Mouse (Mus musculus): ENCODE measurements at regions not wholly inside any gene's neighbourhood (a gene's known extent, or its start where the extent isn't known, plus 50 kb on each side); places are given as distances from the start of the nearest gene placed in this dataset.

- Histone ChIP-seq H3K9ac (replicated peaks) (no peak overlapping the region), H3K36me3 (replicated peaks; ENCODE audit: insufficient read depth, low read length) (no peaks in the 10 kb centered on the region), H3K9me3 (ENCODE audit: low read length) (no peaks in the 10 kb centered on the region), H3K27ac (ENCODE audit: low read depth) (no peak overlapping the region), H3K27me3 (ENCODE audit: insufficient read depth, low read length) (no peaks in the 10 kb centered on the region), H3K4me3 (ENCODE audit: low read depth, low read length) (no peak overlapping the region), H3K4me2 (ENCODE audit: low read depth, low read length) (no peak overlapping the region), H3K4me1 (ENCODE audit: insufficient read depth) (no peaks in the 10 kb centered on the region)
- no peak for TF ChIP-seq CTCF (IDR thresholded peaks at IDR 0.05; ENCODE audit: low read depth)
- TF ChIP-seq EP300 (IDR thresholded peaks at IDR 0.05; ENCODE audit: low read depth) = no peak
- ATAC-seq = no peak
- DNase-seq = no peak
- WGBS (ENCODE audit: insufficient replicate concordance) = 77% methylated on average over 2 of the region's 2 CpGs
Measured at GRCm38 (mm10) chr13:118558966-118559365, 110.6 kb upstream of the Fgf10 start.

- Histone ChIP-seq H3K4me3 (ENCODE audit: low read depth, low read length) (no peak overlapping the region), H3K27ac (ENCODE audit: low read depth) (no peak overlapping the region), H3K9me3 (ENCODE audit: low read length) (no peaks in the 10 kb centered on the region), H3K4me2 (ENCODE audit: low read depth, low read length) (no peak overlapping the region), H3K27me3 (ENCODE audit: insufficient read depth, low read length) (no peaks in the 10 kb centered on the region), H3K4me1 (ENCODE audit: insufficient read depth) (no peaks in the 10 kb centered on the region), H3K9ac (replicated peaks) (no peak overlapping the region), H3K36me3 (replicated peaks; ENCODE audit: insufficient read depth, low read length) (no peaks in the 10 kb centered on the region)
- DNase-seq (no peak), ATAC-seq (no peak)
- TF ChIP-seq CTCF (IDR thresholded peaks at IDR 0.05; ENCODE audit: low read depth) (no peak), EP300 (IDR thresholded peaks at IDR 0.05; ENCODE audit: low read depth) (no peak)
- WGBS (ENCODE audit: insufficient replicate concordance) = 54% methylated on average over 2 of the region's 2 CpGs
Measured at GRCm38 (mm10) chr13:118552029-118552428, 117.6 kb upstream of the Fgf10 start.

GRCm38 (mm10) chr13:118538742-118539141 lies 130.8 kb upstream of the Fgf10 start:
- no peak for DNase-seq
- ATAC-seq = no peak
- Histone ChIP-seq H3K27ac (ENCODE audit: low read depth) (no peak overlapping the region), H3K9ac (replicated peaks) (no peak overlapping the region), H3K4me1 (ENCODE audit: insufficient read depth) (no peaks in the 10 kb centered on the region), H3K36me3 (replicated peaks; ENCODE audit: insufficient read depth, low read length) (no peaks in the 10 kb centered on the region), H3K9me3 (ENCODE audit: low read length) (no peaks in the 10 kb centered on the region), H3K27me3 (ENCODE audit: insufficient read depth, low read length) (no peaks in the 10 kb centered on the region), H3K4me2 (ENCODE audit: low read depth, low read length) (no peak overlapping the region), H3K4me3 (ENCODE audit: low read depth, low read length) (no peak overlapping the region)
- TF ChIP-seq EP300 (IDR thresholded peaks at IDR 0.05; ENCODE audit: low read depth) = no peak
- TF ChIP-seq CTCF (IDR thresholded peaks at IDR 0.05; ENCODE audit: low read depth) = no peak
- 46% methylated on average over 2 of the region's 2 CpGs for WGBS (ENCODE audit: insufficient replicate concordance)

GRCm38 (mm10) chr13:118513961-118514360 lies 126.9 kb upstream of the Mrps30 start:
- no peaks in the 10 kb centered on the region for H3K9me3 ChIP-seq (ENCODE audit: low read length)
- H3K4me3 ChIP-seq (ENCODE audit: low read depth, low read length) = no peak overlapping the region
- no peaks in the 10 kb centered on the region for H3K36me3 ChIP-seq (replicated peaks; ENCODE audit: insufficient read depth, low read length)
- DNase-seq (no peak), ATAC-seq (no peak)
- H3K27me3 ChIP-seq (ENCODE audit: insufficient read depth, low read length) = no peaks in the 10 kb centered on the region
- no peak overlapping the region for H3K4me2 ChIP-seq (ENCODE audit: low read depth, low read length)
- H3K27ac ChIP-seq (ENCODE audit: low read depth) = no peak overlapping the region
- TF ChIP-seq EP300 (IDR thresholded peaks at IDR 0.05; ENCODE audit: low read depth) (no peak), CTCF (IDR thresholded peaks at IDR 0.05; ENCODE audit: low read depth) (no peak)
- WGBS (ENCODE audit: insufficient replicate concordance) = 71% methylated on average over 2 of the region's 2 CpGs
- H3K4me1 ChIP-seq (ENCODE audit: insufficient read depth) = no peaks in the 10 kb centered on the region
- H3K9ac ChIP-seq (replicated peaks) = no peak overlapping the region

GRCm38 (mm10) chr13:118506136-118506535 lies 119.1 kb upstream of the Mrps30 start:
- Histone ChIP-seq H3K4me1 (ENCODE audit: insufficient read depth) (no peaks in the 10 kb centered on the region), H3K4me2 (ENCODE audit: low read depth, low read length) (no peak overlapping the region), H3K36me3 (replicated peaks; ENCODE audit: insufficient read depth, low read length) (no peaks in the 10 kb centered on the region), H3K9ac (replicated peaks) (no peak overlapping the region), H3K27ac (ENCODE audit: low read depth) (no peak overlapping the region), H3K27me3 (ENCODE audit: insufficient read depth, low read length) (no peaks in the 10 kb centered on the region), H3K9me3 (ENCODE audit: low read length) (no peaks in the 10 kb centered on the region), H3K4me3 (ENCODE audit: low read depth, low read length) (no peak overlapping the region)
- DNase-seq = no peak
- no peak for ATAC-seq
- WGBS (ENCODE audit: insufficient replicate concordance) = 62% methylated on average over 4 of the region's 4 CpGs
- TF ChIP-seq EP300 (IDR thresholded peaks at IDR 0.05; ENCODE audit: low read depth) (no peak), CTCF (IDR thresholded peaks at IDR 0.05; ENCODE audit: low read depth) (no peak)

- Histone ChIP-seq H3K9ac (replicated peaks) (no peak overlapping the region), H3K27ac (ENCODE audit: low read depth) (no peak overlapping the region), H3K4me2 (ENCODE audit: low read depth, low read length) (no peak overlapping the region), H3K4me1 (ENCODE audit: insufficient read depth) (no peaks in the 10 kb centered on the region), H3K36me3 (replicated peaks; ENCODE audit: insufficient read depth, low read length) (no peaks in the 10 kb centered on the region), H3K9me3 (ENCODE audit: low read length) (no peaks in the 10 kb centered on the region), H3K4me3 (ENCODE audit: low read depth, low read length) (no peak overlapping the region), H3K27me3 (ENCODE audit: insufficient read depth, low read length) (no peaks in the 10 kb centered on the region)
- WGBS (ENCODE audit: insufficient replicate concordance) = 48% methylated on average over 3 of the region's 3 CpGs
- no peak for TF ChIP-seq EP300 (IDR thresholded peaks at IDR 0.05; ENCODE audit: low read depth)
- no peak for TF ChIP-seq CTCF (IDR thresholded peaks at IDR 0.05; ENCODE audit: low read depth)
- DNase-seq (no peak), ATAC-seq (no peak)
Measured at GRCm38 (mm10) chr13:118490610-118491009, 103.6 kb upstream of the Mrps30 start.

- ATAC-seq (no peak), DNase-seq (no peak)
- H3K4me2 ChIP-seq (ENCODE audit: low read depth, low read length) = no peak overlapping the region
- no peaks in the 10 kb centered on the region for H3K36me3 ChIP-seq (replicated peaks; ENCODE audit: insufficient read depth, low read length)
- WGBS (ENCODE audit: insufficient replicate concordance) = 66% methylated on average over 8 of the region's 8 CpGs
- H3K4me3 ChIP-seq (ENCODE audit: low read depth, low read length) = no peak overlapping the region
- no peaks in the 10 kb centered on the region for H3K4me1 ChIP-seq (ENCODE audit: insufficient read depth)
- H3K9me3 ChIP-seq (ENCODE audit: low read length) = no peaks in the 10 kb centered on the region
- H3K27me3 ChIP-seq (ENCODE audit: insufficient read depth, low read length) = no peaks in the 10 kb centered on the region
- TF ChIP-seq CTCF (IDR thresholded peaks at IDR 0.05; ENCODE audit: low read depth) (no peak), EP300 (IDR thresholded peaks at IDR 0.05; ENCODE audit: low read depth) (no peak)
- H3K27ac ChIP-seq (ENCODE audit: low read depth) = no peak overlapping the region
- H3K9ac ChIP-seq (replicated peaks) = no peak overlapping the region
Measured at GRCm38 (mm10) chr13:118483031-118483430, 96.0 kb upstream of the Mrps30 start.
